Mouse (Mus musculus): ENCODE measurements around the gene Asb2. TPM values are rescaled to one million over a fixed set of nuclear protein-coding genes. Genes with fewer than 3 reads are reported as not detected.

Asb2 gene
- polyA plus RNA-seq, 1 experiment from 2014 or later = 0.87 TPM

GRCm38 (mm10) chr12:103313871-103314639 lies 41.7 kb downstream of the Asb2 start:
- H3K27me3 ChIP-seq = peaks cover 43% of the 10 kb centered on the region

GRCm38 (mm10) chr12:103313274-103313673 lies 42.5 kb downstream of the Asb2 start:
- no peak overlapping the region for H3K4me2 ChIP-seq
- H3K36me3 ChIP-seq = no peaks in the 10 kb centered on the region
- H3K9ac ChIP-seq = no peak overlapping the region
- ATAC-seq (ENCODE audit: insufficient number of reproducible peaks, insufficient read depth, low FRiP score, low TSS enrichment, low read depth) = no peak
- H3K27me3 ChIP-seq = peaks cover 43% of the 10 kb centered on the region
- H3K4me3 ChIP-seq = no peak overlapping the region
- WGBS = 77% methylated on average over 6 of the region's 6 CpGs
- H3K9me3 ChIP-seq = no peaks in the 10 kb centered on the region
- H3K4me1 ChIP-seq = peaks cover 16% of the 10 kb centered on the region
- no peak overlapping the region for H3K27ac ChIP-seq

More at GRCm38 (mm10) chr12:103313871-103314639, 41.7 kb downstream of the Asb2 start:
- no peak overlapping the region for H3K4me3 ChIP-seq
- no peak overlapping the region for H3K27ac ChIP-seq
- no peaks in the 10 kb centered on the region for H3K36me3 ChIP-seq
- no peak overlapping the region for H3K4me2 ChIP-seq
- peaks cover 18% of the 10 kb centered on the region for H3K4me1 ChIP-seq
- WGBS = 62% methylated on average over 21 of the region's 21 CpGs
- no peaks in the 10 kb centered on the region for H3K9me3 ChIP-seq
- no peak overlapping the region for H3K9ac ChIP-seq
- ATAC-seq (ENCODE audit: insufficient number of reproducible peaks, insufficient read depth, low FRiP score, low TSS enrichment, low read depth) = no peak

GRCm38 (mm10) chr12:103311921-103312320 lies 43.9 kb downstream of the Asb2 start:
- peaks cover 15% of the 10 kb centered on the region for H3K4me1 ChIP-seq
- H3K9ac ChIP-seq = no peak overlapping the region
- 56% methylated on average over 8 of the region's 8 CpGs for WGBS
- H3K4me3 ChIP-seq = no peak overlapping the region
- no peak overlapping the region for H3K27ac ChIP-seq
- H3K9me3 ChIP-seq = no peaks in the 10 kb centered on the region
- peaks cover 42% of the 10 kb centered on the region for H3K27me3 ChIP-seq
- ATAC-seq (ENCODE audit: insufficient number of reproducible peaks, insufficient read depth, low FRiP score, low TSS enrichment, low read depth) = no peak
- H3K36me3 ChIP-seq = no peaks in the 10 kb centered on the region
- no peak overlapping the region for H3K4me2 ChIP-seq

GRCm38 (mm10) chr12:103310744-103311267 lies 45.0 kb downstream of the Asb2 start, which contains the start of gene Fam181a:
TSS of gene Fam181a (plus strand) at chr12:103310975.
- Histone ChIP-seq H3K9me3 (no peaks in the 10 kb centered on the region), H3K27me3 (peaks cover 31% of the 10 kb centered on the region), H3K9ac (no peak within 1 kb of the TSS), H3K27ac (no peak within 1 kb of the TSS), H3K4me2 (no peak within 1 kb of the TSS), H3K4me1 (peaks cover 14% of the 10 kb centered on the region), H3K4me3 (no peak within 1 kb of the TSS), H3K36me3 (no peaks in the 10 kb centered on the region)
- ATAC-seq (ENCODE audit: insufficient number of reproducible peaks, insufficient read depth, low FRiP score, low TSS enrichment, low read depth) = no peak
- WGBS = 62% methylated on average over 2 of the region's 2 CpGs

GRCm38 (mm10) chr12:103306720-103307119 lies 49.1 kb downstream of the Asb2 start:
- H3K27ac ChIP-seq = no peak overlapping the region
- 24% methylated on average over 3 of the region's 3 CpGs for WGBS
- no peak overlapping the region for H3K4me2 ChIP-seq
- no peaks in the 10 kb centered on the region for H3K36me3 ChIP-seq
- H3K4me1 ChIP-seq = no peaks in the 10 kb centered on the region
- ATAC-seq (ENCODE audit: insufficient number of reproducible peaks, insufficient read depth, low FRiP score, low TSS enrichment, low read depth) = no peak
- H3K4me3 ChIP-seq = no peak overlapping the region
- no peaks in the 10 kb centered on the region for H3K9me3 ChIP-seq
- no peak overlapping the region for H3K9ac ChIP-seq
- H3K27me3 ChIP-seq = no peaks in the 10 kb centered on the region

GRCm38 (mm10) chr12:103306224-103306623 lies 49.6 kb downstream of the Asb2 start:
- Histone ChIP-seq H3K27me3 (no peaks in the 10 kb centered on the region), H3K9me3 (no peaks in the 10 kb centered on the region), H3K4me2 (no peak overlapping the region), H3K4me3 (no peak overlapping the region), H3K36me3 (no peaks in the 10 kb centered on the region), H3K9ac (no peak overlapping the region), H3K27ac (no peak overlapping the region), H3K4me1 (no peaks in the 10 kb centered on the region)
- ATAC-seq (ENCODE audit: insufficient number of reproducible peaks, insufficient read depth, low FRiP score, low TSS enrichment, low read depth) = no peak
- WGBS = 40% methylated on average over 2 of the region's 2 CpGs

- no peak overlapping the region for H3K9ac ChIP-seq
- WGBS = 93% methylated on average over 1 of the region's 1 CpGs
- no peaks in the 10 kb centered on the region for H3K36me3 ChIP-seq
- no peak overlapping the region for H3K27ac ChIP-seq
- no peak overlapping the region for H3K4me3 ChIP-seq
- H3K27me3 ChIP-seq = no peaks in the 10 kb centered on the region
- H3K4me2 ChIP-seq = no peak overlapping the region
- no peaks in the 10 kb centered on the region for H3K4me1 ChIP-seq
- ATAC-seq (ENCODE audit: insufficient number of reproducible peaks, insufficient read depth, low FRiP score, low TSS enrichment, low read depth) = no peak
- no peaks in the 10 kb centered on the region for H3K9me3 ChIP-seq
These were observed 52.8 kb downstream of the Asb2 start for GRCm38 (mm10) chr12:103302960-103303359.

GRCm38 (mm10) chr12:103301645-103302044 lies 54.2 kb downstream of the Asb2 start:
- Histone ChIP-seq H3K4me3 (no peak overlapping the region), H3K27ac (no peak overlapping the region), H3K9ac (no peak overlapping the region), H3K36me3 (no peaks in the 10 kb centered on the region), H3K9me3 (no peaks in the 10 kb centered on the region), H3K4me2 (no peak overlapping the region), H3K4me1 (no peaks in the 10 kb centered on the region), H3K27me3 (no peaks in the 10 kb centered on the region)
- 47% methylated on average over 2 of the region's 2 CpGs for WGBS
- no peak for ATAC-seq (ENCODE audit: insufficient number of reproducible peaks, insufficient read depth, low FRiP score, low TSS enrichment, low read depth)

GRCm38 (mm10) chr12:103300493-103300892 lies 55.3 kb downstream of the Asb2 start:
- no peak overlapping the region for H3K27ac ChIP-seq
- H3K4me1 ChIP-seq = no peaks in the 10 kb centered on the region
- 62% methylated on average over 9 of the region's 9 CpGs for WGBS
- H3K4me2 ChIP-seq = no peak overlapping the region
- H3K4me3 ChIP-seq = no peak overlapping the region
- no peaks in the 10 kb centered on the region for H3K27me3 ChIP-seq
- no peaks in the 10 kb centered on the region for H3K9me3 ChIP-seq
- no peak for ATAC-seq (ENCODE audit: insufficient number of reproducible peaks, insufficient read depth, low FRiP score, low TSS enrichment, low read depth)
- H3K36me3 ChIP-seq = no peaks in the 10 kb centered on the region
- H3K9ac ChIP-seq = 0 out of 2 replicates have a peak overlapping the region, but pooled peaks have one; percentile 16

GRCm38 (mm10) chr12:103296292-103296691 lies 59.5 kb downstream of the Asb2 start:
- Histone ChIP-seq H3K9me3 (no peaks in the 10 kb centered on the region), H3K27ac (no peak overlapping the region), H3K4me2 (no peak overlapping the region), H3K27me3 (no peaks in the 10 kb centered on the region), H3K9ac (no peak overlapping the region), H3K36me3 (no peaks in the 10 kb centered on the region), H3K4me3 (no peak overlapping the region), H3K4me1 (no peaks in the 10 kb centered on the region)
- WGBS = 16% methylated on average over 4 of the region's 4 CpGs
- ATAC-seq (ENCODE audit: insufficient number of reproducible peaks, insufficient read depth, low FRiP score, low TSS enrichment, low read depth) = no peak

- ATAC-seq (ENCODE audit: insufficient number of reproducible peaks, insufficient read depth, low FRiP score, low TSS enrichment, low read depth) = no peak
- no peak overlapping the region for H3K9ac ChIP-seq
- no peaks in the 10 kb centered on the region for H3K4me1 ChIP-seq
- H3K4me3 ChIP-seq = no peak overlapping the region
- H3K4me2 ChIP-seq = no peak overlapping the region
- 87% methylated on average over 3 of the region's 3 CpGs for WGBS
- no peak overlapping the region for H3K27ac ChIP-seq
- no peaks in the 10 kb centered on the region for H3K27me3 ChIP-seq
- H3K36me3 ChIP-seq = no peaks in the 10 kb centered on the region
- H3K9me3 ChIP-seq = no peaks in the 10 kb centered on the region
These were observed 63.4 kb downstream of the Asb2 start for GRCm38 (mm10) chr12:103292366-103292765.

GRCm38 (mm10) chr12:103287276-103287675 lies 68.5 kb downstream of the Asb2 start:
- H3K4me2 ChIP-seq = no peak overlapping the region
- H3K4me1 ChIP-seq = no peaks in the 10 kb centered on the region
- H3K27ac ChIP-seq = no peak overlapping the region
- no peak overlapping the region for H3K9ac ChIP-seq
- no peaks in the 10 kb centered on the region for H3K36me3 ChIP-seq
- ATAC-seq (ENCODE audit: insufficient number of reproducible peaks, insufficient read depth, low FRiP score, low TSS enrichment, low read depth) = no peak
- no peak overlapping the region for H3K4me3 ChIP-seq
- no peaks in the 10 kb centered on the region for H3K9me3 ChIP-seq
- 58% methylated on average over 4 of the region's 4 CpGs for WGBS
- H3K27me3 ChIP-seq = no peaks in the 10 kb centered on the region
